In the genomic region with DNA sequence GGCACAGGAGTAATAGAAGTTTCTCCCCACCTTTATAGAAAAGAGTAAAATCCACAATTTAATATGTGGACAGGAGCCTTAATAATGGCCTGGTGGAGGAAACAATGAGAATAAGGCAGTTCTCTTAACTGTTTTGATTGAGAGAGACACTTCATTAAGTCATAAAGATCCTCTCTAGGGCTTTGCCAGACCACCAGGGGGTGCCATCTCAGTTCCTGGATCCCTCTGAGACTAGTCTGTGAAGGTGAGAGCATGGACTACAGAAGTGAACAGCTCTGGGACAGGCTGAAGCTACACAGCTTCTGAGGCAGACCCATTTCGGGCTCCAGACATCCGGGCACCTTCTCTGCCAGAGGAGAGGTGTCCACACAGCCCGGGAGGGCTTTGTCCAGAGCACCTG, we compare ENCODE assay signal across 21 mouse cellular contexts.
DNase-seq lines count a peak whose midpoint lies in the region; ATAC-seq and TF ChIP-seq lines count a peak whose summit lies in the region.
"Had no signal": no experiment of that assay in that cellular context is flagged by ENCODE, and none has a peak within 500 bp of the region (broad histone marks: within the 10 kb centered on the region; RNA-seq: fewer than 3 reads in every experiment).

No protein-coding gene starts in this region.

- peak; percentile 28 for TF ChIP-seq CTCF in heart, adult 2 months (IDR thresholded peaks at IDR 0.05)
- peak; percentile 58 for TF ChIP-seq CTCF in kidney, postnatal 0 days (IDR thresholded peaks at IDR 0.05; ENCODE audit: low read depth)
- TF ChIP-seq CTCF in lung, postnatal 0 days (IDR thresholded peaks at IDR 0.05) = peak; percentile 33; the same call in 1 of the 2 replicates

- no peak overlapping the region for H3K27ac ChIP-seq in heart, adult 2 months
- no peak overlapping the region for H3K27ac ChIP-seq in kidney, postnatal 0 days
- no peak overlapping the region for H3K27ac ChIP-seq in lung, postnatal 0 days (ENCODE audit: low read length)
- no peak overlapping the region for H3K27ac ChIP-seq in embryonic facial prominence, embryonic 10.5 days (replicated peaks)
- H3K27ac ChIP-seq: forebrain, embryonic 12.5 days; hindbrain, embryonic 14.5 days; intestine, embryonic 15.5 days; limb, embryonic 15.5 days; lung, embryonic 15.5 days; neural tube, embryonic 12.5 days had no signal

- H3K36me3 ChIP-seq in heart, adult 2 months (ENCODE audit: control insufficient read depth, insufficient read depth, low read length) = no peaks in the 10 kb centered on the region
- H3K36me3 ChIP-seq in kidney, postnatal 0 days (ENCODE audit: insufficient read depth, low read length) = no peaks in the 10 kb centered on the region
- H3K36me3 ChIP-seq in lung, postnatal 0 days (ENCODE audit: insufficient read depth, low read length) = no peaks in the 10 kb centered on the region
- H3K36me3 ChIP-seq in embryonic facial prominence, embryonic 10.5 days (replicated peaks) = no peaks in the 10 kb centered on the region
- H3K36me3 ChIP-seq: forebrain, embryonic 12.5 days; G1E; intestine, embryonic 15.5 days; limb, embryonic 15.5 days; lung, embryonic 15.5 days; neural tube, embryonic 12.5 days had no signal

- no peak for TF ChIP-seq EP300 in heart, adult 2 months (IDR thresholded peaks at IDR 0.05; ENCODE audit: insufficient read depth, low read depth, low read length)
- no peak for TF ChIP-seq EP300 in lung, postnatal 0 days (IDR thresholded peaks at IDR 0.05)

- no peak overlapping the region for H3K4me3 ChIP-seq in heart, adult 2 months
- no peak overlapping the region for H3K4me3 ChIP-seq in kidney, postnatal 0 days (replicated peaks; ENCODE audit: low read depth, low read length)
- H3K4me3 ChIP-seq in lung, postnatal 0 days (ENCODE audit: low read depth, low read length) = no peak overlapping the region
- H3K4me3 ChIP-seq in embryonic facial prominence, embryonic 10.5 days = no peak overlapping the region
- H3K4me3 ChIP-seq: forebrain, embryonic 12.5 days; intestine, embryonic 15.5 days; limb, embryonic 15.5 days; lung, embryonic 15.5 days; neural tube, embryonic 12.5 days had no signal

- no peaks in the 10 kb centered on the region for H3K9me3 ChIP-seq in kidney, postnatal 0 days (replicated peaks; ENCODE audit: low read length)
- H3K9me3 ChIP-seq in lung, postnatal 0 days (ENCODE audit: low read length) = no peaks in the 10 kb centered on the region
- no peaks in the 10 kb centered on the region for H3K9me3 ChIP-seq in embryonic facial prominence, embryonic 10.5 days
- H3K9me3 ChIP-seq: forebrain, embryonic 12.5 days; intestine, embryonic 15.5 days; limb, embryonic 15.5 days; lung, embryonic 15.5 days; neural tube, embryonic 12.5 days had no signal

- H3K9ac ChIP-seq in heart, adult 2 months (ENCODE audit: low read depth, low read length) = no peak overlapping the region
- H3K9ac ChIP-seq in kidney, postnatal 0 days (ENCODE audit: low read depth, low read length) = no peak overlapping the region
- H3K9ac ChIP-seq in lung, postnatal 0 days (replicated peaks; ENCODE audit: low read depth) = no peak overlapping the region
- H3K9ac ChIP-seq: forebrain, embryonic 12.5 days; hindbrain, embryonic 14.5 days; intestine, embryonic 15.5 days; limb, embryonic 15.5 days; lung, embryonic 15.5 days; neural tube, embryonic 12.5 days had no signal

- no peaks in the 10 kb centered on the region for H3K79me2 ChIP-seq in heart, adult 2 months (replicated peaks; ENCODE audit: control insufficient read depth, insufficient read depth, low read length)

- whole genome bisulfite sequencing in heart, adult 2 months = 84% methylated on average over 3 of the region's 3 CpGs
- 97% methylated on average over 3 of the region's 3 CpGs for WGBS in kidney, postnatal 0 days
- 83% methylated on average over 3 of the region's 3 CpGs for WGBS in lung, postnatal 0 days
- WGBS in embryonic facial prominence, embryonic 10.5 days = 91% methylated on average over 3 of the region's 3 CpGs

- no peak overlapping the region for H3K4me2 ChIP-seq in kidney, postnatal 0 days (ENCODE audit: low read length)
- no peak overlapping the region for H3K4me2 ChIP-seq in lung, postnatal 0 days (replicated peaks; ENCODE audit: low read depth, low read length)
- H3K4me2 ChIP-seq: forebrain, embryonic 12.5 days; hindbrain, embryonic 14.5 days; intestine, embryonic 15.5 days; limb, embryonic 15.5 days; lung, embryonic 15.5 days; midbrain, embryonic 11.5 days; neural tube, embryonic 12.5 days had no signal

- intact Hi-C loops in heart, adult 2 months (cut with DNase I) = no loop called here
- intact Hi-C loops in heart, postnatal 10 days (cut with DNase I) = no loop called here

- H3K4me1 ChIP-seq in heart, adult 2 months (ENCODE audit: control insufficient read depth, insufficient read depth, low read length) = no peaks in the 10 kb centered on the region
- no peaks in the 10 kb centered on the region for H3K4me1 ChIP-seq in kidney, postnatal 0 days (replicated peaks; ENCODE audit: insufficient read depth, low read length)
- no peaks in the 10 kb centered on the region for H3K4me1 ChIP-seq in lung, postnatal 0 days (ENCODE audit: insufficient read depth, low read depth, low read length)
- H3K4me1 ChIP-seq in embryonic facial prominence, embryonic 10.5 days = no peaks in the 10 kb centered on the region
- H3K4me1 ChIP-seq: intestine, embryonic 15.5 days; limb, embryonic 15.5 days had no signal

- TF ChIP-seq POLR2A in heart, adult 2 months (IDR thresholded peaks at IDR 0.05; ENCODE audit: insufficient read depth, low read depth, low read length) = no peak

- no peaks in the 10 kb centered on the region for H3K27me3 ChIP-seq in heart, adult 2 months (ENCODE audit: control insufficient read depth, insufficient read depth, low read length)
- H3K27me3 ChIP-seq in kidney, postnatal 0 days (ENCODE audit: insufficient read depth, low read length) = no peaks in the 10 kb centered on the region
- no peaks in the 10 kb centered on the region for H3K27me3 ChIP-seq in lung, postnatal 0 days (replicated peaks; ENCODE audit: insufficient read depth, low read length)
- H3K27me3 ChIP-seq in embryonic facial prominence, embryonic 10.5 days (replicated peaks; ENCODE audit: low read depth, poor library complexity, severe bottlenecking) = no peaks in the 10 kb centered on the region
- H3K27me3 ChIP-seq: intestine, embryonic 15.5 days; limb, embryonic 15.5 days; lung, embryonic 15.5 days; neural tube, embryonic 12.5 days had no signal

- ATAC-seq in kidney, postnatal 0 days (replicated peaks; ENCODE audit: low FRiP score, low read depth) = no peak
- no peak for ATAC-seq in lung, postnatal 0 days
- ATAC-seq in cerebellum, adult (ENCODE audit: insufficient number of reproducible peaks, low FRiP score, low TSS enrichment) = no peak
- ATAC-seq: intestine, embryonic 15.5 days had no signal

- no peak for DNase-seq in heart, adult 2 months
- no peak for DNase-seq in heart, postnatal 10 days
- DNase-seq in kidney, postnatal 0 days (ENCODE audit: low spot score) = no peak
- DNase-seq in kidney, adult 8-10 months = no peak
- no peak for DNase-seq in lung, postnatal 0 days (ENCODE audit: low spot score)
- DNase-seq in lung, adult 18-20 months = no peak
- peak; percentile 20 for DNase-seq in embryonic facial prominence, embryonic 10.5 days (ENCODE audit: low spot score)
- DNase-seq: adrenal gland, postnatal 14 days; cerebellum, adult 18-20 months; gastrocnemius, postnatal 25 days; layer of hippocampus, postnatal 36 days; right cerebral cortex, postnatal 14 days had no signal
